Mouse (Mus musculus) myocyte (in vitro differentiated cells): ENCODE measurements around the gene Gm3604.
"Not testable (repeated sequence)": the region's sequence is repeated elsewhere in the genome, so short reads cannot be mapped to it uniquely, and the experiment has no call there.

ENCODE experiments used
- E2F4 ChIP-seq: IDR thresholded peaks from one replicate; pipeline ENCODE4 v1.6.1; 2011; ENCODE audit warnings: mild to moderate bottlenecking, control low read depth, moderate library complexity; ENCODE audit not compliant: insufficient read depth
- POLR2A ChIP-seq: IDR thresholded peaks from one replicate; pipeline ENCODE4 v1.6.1; 2011; ENCODE audit warnings: low read depth, mild to moderate bottlenecking, control low read depth, moderate library complexity; ENCODE audit not compliant: insufficient read length
- TCF12 ChIP-seq: IDR thresholded peaks from one replicate; pipeline ENCODE4 v1.6.1; 2011; ENCODE audit warnings: mild to moderate bottlenecking, control low read depth; ENCODE audit not compliant: poor library complexity, insufficient read depth, severe bottlenecking

DNA sequence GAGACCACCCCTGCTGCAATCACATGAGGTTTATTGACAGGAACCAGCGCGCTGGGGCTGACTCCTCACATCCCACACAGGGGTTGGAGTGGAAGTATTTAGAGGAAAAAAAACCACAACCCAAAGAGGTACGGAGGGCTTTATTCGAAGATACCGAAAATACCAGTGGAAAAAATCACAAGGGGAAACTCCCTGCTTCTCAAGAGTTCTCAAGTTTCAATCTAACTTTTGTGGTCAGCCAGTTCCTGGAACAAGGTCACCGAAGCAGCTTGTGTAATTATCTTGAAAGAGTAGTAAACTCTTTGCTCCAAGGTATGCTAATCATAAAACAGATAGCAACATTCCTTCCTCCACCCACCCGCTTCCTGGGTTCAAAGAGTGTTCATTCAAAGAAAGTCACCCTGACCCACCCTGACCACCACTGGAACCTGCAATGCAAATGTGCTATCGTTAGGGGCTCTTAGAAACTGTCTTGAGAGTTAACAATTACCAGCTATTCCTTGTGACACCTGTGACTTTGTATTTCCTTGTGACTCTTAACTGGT, 7.2 kb upstream of the Gm3604 start:
- TF ChIP-seq POLR2A, TCF12, E2F4: not testable (repeated sequence)
